Mouse (Mus musculus) ES-E14 (cell line): ENCODE measurements around the gene 1190005I06Rik.

Source experiments
- CHD2 ChIP-seq: IDR thresholded peaks from 2 replicates; pipeline ENCODE4 v1.6.1; 2014; ENCODE audit warnings: mild to moderate bottlenecking, low read depth, low read length, inconsistent platforms
- HCFC1 ChIP-seq: IDR thresholded peaks from 2 replicates; pipeline ENCODE4 v1.6.1; 2012; ENCODE audit warnings: low read length, inconsistent platforms, borderline replicate concordance; ENCODE audit not compliant: insufficient read depth
- ZC3H11A ChIP-seq: IDR thresholded peaks from 2 replicates; pipeline ENCODE4 v1.6.1; 2012; ENCODE audit warnings: low read depth, mild to moderate bottlenecking, inconsistent platforms, low read length, borderline replicate concordance
- ZNF384 ChIP-seq: IDR thresholded peaks from 2 replicates; pipeline ENCODE4 v1.6.1; 2012; ENCODE audit warnings: low read depth, low read length, inconsistent platforms

DNA sequence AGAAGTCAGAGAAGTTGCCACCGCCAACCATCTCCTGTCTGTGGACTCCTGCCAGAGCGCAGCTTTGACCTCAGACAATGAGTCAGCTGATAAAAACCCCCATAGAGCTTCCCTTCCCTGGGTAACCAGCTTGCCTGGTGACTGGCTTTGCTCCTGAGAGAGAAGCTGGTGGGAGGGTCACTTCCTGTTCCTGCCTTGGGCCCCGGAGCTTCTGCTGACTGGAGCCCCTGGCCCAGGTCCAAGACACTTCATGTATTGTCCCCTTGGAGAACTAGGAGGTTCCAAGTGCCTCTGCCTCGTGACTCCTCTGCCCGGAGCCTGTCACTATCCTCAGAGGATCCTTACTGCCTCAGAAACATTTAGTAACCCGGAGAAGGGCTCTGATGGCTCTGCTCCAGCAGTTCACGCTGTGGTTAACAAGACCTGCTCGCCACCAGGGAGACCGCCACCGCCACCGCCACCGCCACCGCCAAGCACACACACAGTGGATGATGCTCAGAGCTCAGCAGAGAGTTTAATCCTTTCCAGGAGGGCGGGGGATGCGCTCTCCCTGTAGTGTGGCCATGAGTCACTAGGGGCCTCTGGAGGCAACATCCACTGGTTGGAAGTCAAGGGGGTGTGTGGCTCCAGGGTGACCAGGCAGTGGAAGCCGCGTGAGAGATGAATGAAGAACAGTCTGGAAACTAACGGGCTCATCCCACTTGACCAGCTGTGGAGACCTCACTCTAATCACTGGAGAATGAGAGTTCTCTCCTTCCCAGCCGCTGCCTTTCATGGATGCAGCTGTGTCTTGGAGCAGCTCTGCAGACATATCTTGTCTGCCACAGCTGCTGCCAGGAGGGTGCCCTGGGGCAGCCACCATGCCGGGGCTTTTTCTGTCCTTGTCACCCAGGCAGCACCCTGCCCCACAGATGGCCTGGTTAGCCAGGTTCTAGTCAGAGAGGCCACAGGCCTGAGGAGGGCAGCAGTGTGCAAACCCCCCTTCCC, 83.3 kb downstream of the 1190005I06Rik start:
- TF ChIP-seq ZC3H11A (no peak), HCFC1 (no peak), ZNF384 (no peak), CHD2 (no peak)
